Mouse (Mus musculus): ENCODE data around the gene Ak2. TPM values are rescaled to one million over a fixed set of nuclear protein-coding genes. Genes with fewer than 3 reads are reported as not detected.

Gene Ak2
- polyA plus RNA-seq, 1 experiment from 2014 or later, result 173 TPM

- DNase-seq (ENCODE audit: low spot score), result no peak
- Histone ChIP-seq H3K36me3 (ENCODE audit: insufficient read depth, low read length) (no peaks in the 10 kb centered on the region), H3K4me2 (ENCODE audit: low read length) (no peak overlapping the region), H3K9me3 (replicated peaks; ENCODE audit: low read length) (no peaks in the 10 kb centered on the region), H3K4me3 (replicated peaks; ENCODE audit: low read depth, low read length) (no peak overlapping the region), H3K27ac (no peak overlapping the region), H3K9ac (ENCODE audit: low read depth, low read length) (no peak overlapping the region), H3K27me3 (ENCODE audit: insufficient read depth, low read length) (no peaks in the 10 kb centered on the region), H3K4me1 (replicated peaks; ENCODE audit: insufficient read depth, low read length) (peaks cover 11% of the 10 kb centered on the region; the same call in 1 of the 2 replicates)
- no peak for ATAC-seq (replicated peaks; ENCODE audit: low FRiP score, low read depth)
- 82% methylated on average over 8 of the region's 8 CpGs for WGBS
- no peak for TF ChIP-seq CTCF (IDR thresholded peaks at IDR 0.05; ENCODE audit: low read depth)
Observed at GRCm38 (mm10) chr4:129031408-129031965, 39.7 kb downstream of the Ak2 start.

DNA sequence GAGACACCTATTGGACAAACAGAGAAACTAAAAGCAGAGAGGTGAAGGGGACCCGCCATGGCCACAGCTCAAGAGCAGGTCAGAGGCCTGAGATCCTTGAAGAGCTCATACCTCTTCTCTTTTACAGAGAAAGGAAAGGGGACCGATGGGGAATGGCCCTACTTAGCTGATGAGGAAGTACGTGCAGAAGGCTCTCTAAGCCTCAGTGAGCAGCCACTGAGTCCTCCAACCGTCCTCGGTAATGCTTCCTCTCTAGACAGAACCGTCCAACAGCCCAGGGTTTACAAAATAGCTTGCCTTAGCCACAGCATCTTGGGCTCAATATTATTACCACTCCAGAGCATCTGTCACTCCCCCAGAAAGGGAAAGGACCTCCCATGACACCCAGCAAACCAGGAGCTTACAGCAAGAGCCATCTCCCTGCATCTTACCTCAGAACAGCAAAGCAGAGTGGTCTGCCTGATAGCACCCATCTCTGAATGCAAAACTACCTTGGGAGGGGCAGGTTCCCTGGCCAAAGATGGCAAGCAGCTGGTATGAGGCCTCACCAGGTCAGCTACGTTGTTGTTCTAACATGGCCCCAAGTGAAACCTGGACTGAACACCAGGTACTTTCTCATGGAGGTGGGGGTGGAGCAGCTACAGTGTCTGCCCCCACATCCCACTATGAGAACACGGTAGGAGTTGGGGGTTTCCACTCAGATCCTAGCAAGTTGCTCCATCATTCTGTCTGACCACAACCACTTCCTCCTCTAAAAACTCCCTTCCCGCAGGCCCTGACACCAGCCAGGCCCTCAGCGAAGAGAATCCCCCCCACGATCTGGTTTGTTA is 40.6 kb downstream of the Ak2 start:
- Histone ChIP-seq H3K9ac (ENCODE audit: low read depth, low read length) (no peak overlapping the region), H3K36me3 (ENCODE audit: insufficient read depth, low read length) (no peaks in the 10 kb centered on the region), H3K4me3 (replicated peaks; ENCODE audit: low read depth, low read length) (no peak overlapping the region), H3K4me1 (replicated peaks; ENCODE audit: insufficient read depth, low read length) (peaks cover 11% of the 10 kb centered on the region; the same call in 1 of the 2 replicates), H3K9me3 (replicated peaks; ENCODE audit: low read length) (no peaks in the 10 kb centered on the region), H3K27me3 (ENCODE audit: insufficient read depth, low read length) (no peaks in the 10 kb centered on the region), H3K4me2 (ENCODE audit: low read length) (no peak overlapping the region), H3K27ac (peak overlapping the region; percentile 27; the same call in 1 of the 2 replicates)
- ATAC-seq (replicated peaks; ENCODE audit: low FRiP score, low read depth), result no peak
- TF ChIP-seq CTCF (IDR thresholded peaks at IDR 0.05; ENCODE audit: low read depth), result no peak
- 49% methylated on average over 11 of the region's 11 CpGs for WGBS
- DNase-seq (ENCODE audit: low spot score), result peak; percentile 35

GRCm38 (mm10) chr4:129032963-129033951 is 41.5 kb downstream of the Ak2 start:
- peak; percentile 80 for DNase-seq (ENCODE audit: low spot score)
- Histone ChIP-seq H3K27me3 (ENCODE audit: insufficient read depth, low read length) (no peaks in the 10 kb centered on the region), H3K4me2 (ENCODE audit: low read length) (peak overlapping the region; percentile 30; the same call in 1 of the 2 replicates), H3K9me3 (replicated peaks; ENCODE audit: low read length) (no peaks in the 10 kb centered on the region), H3K36me3 (ENCODE audit: insufficient read depth, low read length) (no peaks in the 10 kb centered on the region), H3K4me1 (replicated peaks; ENCODE audit: insufficient read depth, low read length) (peaks cover 11% of the 10 kb centered on the region; the same call in 1 of the 2 replicates), H3K9ac (ENCODE audit: low read depth, low read length) (no peak overlapping the region), H3K4me3 (replicated peaks; ENCODE audit: low read depth, low read length) (no peak overlapping the region), H3K27ac (peak overlapping the region; percentile 27; the same call in 1 of the 2 replicates)
- WGBS, result 18% methylated on average over 17 of the region's 17 CpGs
- ATAC-seq (replicated peaks; ENCODE audit: low FRiP score, low read depth), result peak; percentile 86
- peak; percentile 33; the same call in 1 of the 2 replicates for TF ChIP-seq CTCF (IDR thresholded peaks at IDR 0.05; ENCODE audit: low read depth)

DNA sequence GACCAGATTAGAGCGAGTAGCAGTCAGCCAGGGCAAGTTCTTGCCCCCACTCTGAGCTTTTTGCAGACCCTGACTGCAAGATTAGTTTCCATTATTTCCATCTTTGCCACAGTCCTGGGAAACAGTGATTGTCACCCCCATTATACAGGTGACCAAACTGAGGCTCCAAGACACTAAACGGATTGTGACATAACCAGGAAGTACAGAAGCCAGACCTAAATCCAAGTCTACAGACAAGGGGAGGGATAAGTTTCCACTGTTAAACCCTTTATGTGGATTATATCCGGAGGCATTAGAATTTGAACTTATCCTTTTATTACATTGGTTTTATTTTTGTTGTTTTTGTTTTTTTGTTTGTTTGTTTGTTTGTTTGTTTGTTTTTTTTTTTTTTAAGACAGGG is 42.5 kb downstream of the Ak2 start:
- H3K4me2 ChIP-seq (ENCODE audit: low read length), result no peak overlapping the region
- no peak for TF ChIP-seq CTCF (IDR thresholded peaks at IDR 0.05; ENCODE audit: low read depth)
- H3K36me3 ChIP-seq (ENCODE audit: insufficient read depth, low read length), result no peaks in the 10 kb centered on the region
- H3K27ac ChIP-seq, result no peak overlapping the region
- 90% methylated on average over 3 of the region's 3 CpGs for WGBS
- H3K4me1 ChIP-seq (replicated peaks; ENCODE audit: insufficient read depth, low read length), result peaks cover 11% of the 10 kb centered on the region; the same call in 1 of the 2 replicates
- DNase-seq (ENCODE audit: low spot score) (no peak), ATAC-seq (replicated peaks; ENCODE audit: low FRiP score, low read depth) (no peak)
- no peaks in the 10 kb centered on the region for H3K27me3 ChIP-seq (ENCODE audit: insufficient read depth, low read length)
- no peaks in the 10 kb centered on the region for H3K9me3 ChIP-seq (replicated peaks; ENCODE audit: low read length)
- no peak overlapping the region for H3K4me3 ChIP-seq (replicated peaks; ENCODE audit: low read depth, low read length)
- no peak overlapping the region for H3K9ac ChIP-seq (ENCODE audit: low read depth, low read length)

DNA sequence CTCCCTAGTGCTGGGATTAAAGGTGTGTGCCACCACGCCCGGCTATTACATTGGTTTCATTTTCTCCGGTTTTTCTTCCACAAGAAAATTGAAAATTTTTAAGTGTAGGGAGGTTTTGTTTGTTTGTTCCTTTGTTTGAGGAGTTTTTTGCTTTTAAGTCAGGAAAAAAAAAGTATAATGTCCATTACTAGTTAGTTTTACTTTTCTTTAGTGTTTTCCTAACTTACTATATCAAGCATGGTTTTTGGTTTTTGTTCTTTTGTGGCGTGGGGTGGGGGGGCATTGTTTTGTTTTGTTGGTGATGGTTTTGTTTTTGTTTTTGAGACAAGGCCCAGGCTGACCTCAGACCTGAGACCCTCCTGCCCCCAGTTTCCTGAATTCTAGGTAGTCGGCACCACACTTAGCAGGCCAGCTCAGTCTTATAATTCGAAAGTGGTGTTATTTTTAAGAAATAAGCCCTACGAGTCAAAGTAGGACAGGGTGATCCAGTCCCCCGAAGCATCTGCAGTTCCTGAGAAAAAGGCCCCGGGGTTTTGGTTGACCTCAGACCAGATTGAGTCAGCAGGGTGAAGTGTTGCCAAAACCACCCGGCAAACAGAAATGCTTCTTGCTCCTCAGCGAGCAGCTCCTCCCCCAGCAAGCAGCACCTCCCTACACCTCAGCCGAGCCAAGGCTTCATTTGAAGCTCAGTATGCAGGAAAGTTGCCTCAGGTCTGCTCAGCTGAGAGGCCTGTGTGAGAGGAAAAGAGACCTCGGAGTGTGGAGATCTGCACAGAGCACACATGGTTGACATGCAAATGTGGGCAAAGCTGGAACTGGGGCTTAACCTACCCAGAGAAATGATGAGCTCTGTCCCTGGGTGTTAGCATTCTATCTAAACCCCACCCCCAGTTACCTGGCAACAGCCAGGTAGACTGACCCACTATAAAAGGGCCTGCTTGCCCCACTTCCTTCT is 43.2 kb downstream of the Ak2 start:
- Histone ChIP-seq H3K4me1 (replicated peaks; ENCODE audit: insufficient read depth, low read length) (peaks cover 11% of the 10 kb centered on the region; the same call in 1 of the 2 replicates), H3K9me3 (replicated peaks; ENCODE audit: low read length) (no peaks in the 10 kb centered on the region), H3K36me3 (ENCODE audit: insufficient read depth, low read length) (no peaks in the 10 kb centered on the region), H3K9ac (ENCODE audit: low read depth, low read length) (no peak overlapping the region), H3K27ac (peak overlapping the region; percentile 19; the same call in 1 of the 2 replicates), H3K4me2 (ENCODE audit: low read length) (no peak overlapping the region), H3K27me3 (ENCODE audit: insufficient read depth, low read length) (no peaks in the 10 kb centered on the region), H3K4me3 (replicated peaks; ENCODE audit: low read depth, low read length) (no peak overlapping the region)
- 45% methylated on average over 13 of the region's 13 CpGs for WGBS
- ATAC-seq (replicated peaks; ENCODE audit: low FRiP score, low read depth) (no peak; the same call in 1 of the 2 replicates), DNase-seq (ENCODE audit: low spot score) (peak; percentile 56)
- no peak for TF ChIP-seq CTCF (IDR thresholded peaks at IDR 0.05; ENCODE audit: low read depth)

Data from kidney, postnatal 0 days (tissue).